In genomic region chr5:8991626-8992025, GRCm38 (mm10) we compare ENCODE assay signal across 22 mouse cellular contexts. TPM values are rescaled to one million over a fixed set of nuclear protein-coding genes. Genes with fewer than 3 reads are reported as not detected.
A peak's percentile ranks its signal among the peaks of the same experiment; 100 is the strongest.
DNase-seq lines count a peak whose midpoint lies in the region; TF ChIP-seq lines count a peak whose summit lies in the region.
"Had no signal": no experiment of that assay in that cellular context is flagged by ENCODE, and none has a peak within 500 bp of the region (broad histone marks: within the 10 kb centered on the region; RNA-seq: fewer than 3 reads in every experiment).

No protein-coding gene starts in this region.

- in situ Hi-C loops in ES-E14 (cut with MboI; ENCODE audit: low sequenced_read_pairs in 2 of 2, unreplicated experiment in 2 of 2) = no loop called here

- TF ChIP-seq CTCF in E14TG2a.4 (conservative IDR thresholded peaks at IDR 0.05; ENCODE audit: low read length) = no peak
- no peak for TF ChIP-seq CTCF in ES-Bruce4 (IDR thresholded peaks at IDR 0.05; ENCODE audit: low read depth, low read length)

- no peak for TF ChIP-seq POLR2A in ES-Bruce4 (IDR thresholded peaks at IDR 0.05; ENCODE audit: insufficient read depth, low read length)

- H3K27ac ChIP-seq in ES-Bruce4 (ENCODE audit: insufficient read depth, low read length) = no peak overlapping the region
- H3K27ac ChIP-seq in ES-E14 (ENCODE audit: insufficient read depth, low read depth, low read length, poor library complexity, severe bottlenecking) = no peak overlapping the region
- H3K27ac ChIP-seq: embryonic facial prominence, embryonic 13.5 days; embryonic facial prominence, embryonic 15.5 days; forebrain, embryonic 10.5 days; forebrain, embryonic 12.5 days had no signal

- no peak for TF ChIP-seq EP300 in ES-Bruce4 (IDR thresholded peaks at IDR 0.05; ENCODE audit: insufficient read depth, low read depth, low read length)

- peaks cover 35% of the 10 kb centered on the region for H3K36me3 ChIP-seq in E14TG2a.4 (ENCODE audit: insufficient read depth, low read length)
- H3K36me3 ChIP-seq in ES-Bruce4 (ENCODE audit: control insufficient read depth, insufficient read depth, low read length, poor library complexity, severe bottlenecking) = 0 out of 2 replicates have a peak, but pooled peaks cover 2% of the 10 kb centered on the region
- H3K36me3 ChIP-seq in ES-E14 (ENCODE audit: control insufficient read depth, insufficient read depth, low read length, poor library complexity, severe bottlenecking) = peaks cover 4% of the 10 kb centered on the region; the same call in 1 of the 2 replicates

- DNase-seq in ES-E14 (ENCODE audit: low read depth, low spot score) (peak; percentile 42), ZHBTc4 (ENCODE audit: low read depth, low spot score) (peak; percentile 83)
- DNase-seq in kidney, postnatal 10 days = no peak
- no peak for DNase-seq in thymus, postnatal 14 days
- DNase-seq in heart, postnatal 14 days = no peak
- DNase-seq: adrenal gland, adult 2 months; adrenal gland, postnatal 10 days; adrenal gland, postnatal 25 days; cerebellum, adult 11 months; cerebellum, adult 18-20 months; cerebellum, adult 8-10 months; cerebellum, adult 9-11 months; cerebellum, postnatal 14 days; cerebellum, postnatal 36 days; embryo, embryonic 11 days had no signal

- H3K4me1 ChIP-seq in E14TG2a.4 (replicated peaks; ENCODE audit: low read depth, low read length) = peaks cover 38% of the 10 kb centered on the region
- no peaks in the 10 kb centered on the region for H3K4me1 ChIP-seq in ES-Bruce4 (ENCODE audit: control insufficient read depth, insufficient read depth, low read length)
- H3K4me1 ChIP-seq in ES-E14 (ENCODE audit: control insufficient read depth in 2 of 2, insufficient read depth in 2 of 2, low read length in 2 of 2, poor library complexity in 1 of 2) = peaks cover 0 to 2% of the 10 kb centered on the region in 2 experiments; a peak in 2 of 4 replicates

- H3K27me3 ChIP-seq in E14TG2a.4 (ENCODE audit: insufficient read depth, low read length) (no peaks in the 10 kb centered on the region), ES-Bruce4 (ENCODE audit: control insufficient read depth, insufficient read depth, low read length, poor library complexity, severe bottlenecking) (no peaks in the 10 kb centered on the region)
- H3K27me3 ChIP-seq: embryonic facial prominence, embryonic 13.5 days; embryonic facial prominence, embryonic 15.5 days; forebrain, embryonic 12.5 days had no signal

- intact Hi-C loops in heart, postnatal 14 days (cut with DNase I) = loop anchor here (5.0 kb wide), 1 partner anchor 124 kb away; no protein-coding TSS in a partner anchor

- H3K9me3 ChIP-seq in E14TG2a.4 (ENCODE audit: low read length) (no peaks in the 10 kb centered on the region), ES-Bruce4 (replicated peaks; ENCODE audit: control insufficient read depth, insufficient read depth, low read length, poor library complexity, severe bottlenecking) (no peaks in the 10 kb centered on the region), ES-E14 (ENCODE audit: control insufficient read depth, insufficient read depth, low read depth, low read length) (no peaks in the 10 kb centered on the region)
- H3K9me3 ChIP-seq: embryonic facial prominence, embryonic 13.5 days; embryonic facial prominence, embryonic 15.5 days; forebrain, embryonic 10.5 days; forebrain, embryonic 12.5 days had no signal

- H3K4me3 ChIP-seq in E14TG2a.4 (replicated peaks; ENCODE audit: low read length) (peak overlapping the region; percentile 37; the same call in 1 of the 2 replicates), ES-Bruce4 (ENCODE audit: low read depth, low read length) (peak overlapping the region; percentile 17; the same call in 1 of the 2 replicates), ES-E14 (ENCODE audit: insufficient read depth in 1 of 2, low read depth in 1 of 2, low read length in 2 of 2, poor library complexity in 1 of 2, severe bottlenecking in 1 of 2) (peak overlapping the region in 1 of 2 experiments; percentile 37; a peak in 1 of 4 replicates)
- H3K4me3 ChIP-seq: embryonic facial prominence, embryonic 13.5 days; embryonic facial prominence, embryonic 15.5 days; erythroblast, embryonic 14.5 days; forebrain, embryonic 10.5 days; forebrain, embryonic 12.5 days had no signal

- no peak overlapping the region for H3K9ac ChIP-seq in ES-Bruce4 (ENCODE audit: low read depth, poor library complexity, severe bottlenecking)
- no peak overlapping the region for H3K9ac ChIP-seq in ES-E14 (ENCODE audit: insufficient read depth, low read depth, low read length, poor library complexity, severe bottlenecking)
- H3K9ac ChIP-seq: embryonic facial prominence, embryonic 13.5 days; embryonic facial prominence, embryonic 15.5 days; forebrain, embryonic 12.5 days had no signal

TF ChIP-seq in ES-E14, 5 proteins besides CTCF, POLR2A, EP300 and RAD21:
- no peak for TF ChIP-seq MAFK (IDR thresholded peaks at IDR 0.05; ENCODE audit: insufficient read depth, low read depth, low read length)
- TF ChIP-seq HCFC1 (IDR thresholded peaks at IDR 0.05; ENCODE audit: borderline replicate concordance, insufficient read depth, low read length) = no peak
- TF ChIP-seq CHD2 (IDR thresholded peaks at IDR 0.05; ENCODE audit: low read depth, low read length) = no peak
- no peak for TF ChIP-seq ZC3H11A (IDR thresholded peaks at IDR 0.05; ENCODE audit: borderline replicate concordance, low read depth, low read length)
- TF ChIP-seq ZNF384 (IDR thresholded peaks at IDR 0.05; ENCODE audit: low read depth, low read length) = no peak

RNA-seq across cellular contexts. Expression of gene Crot, which starts 5.5 kb away (rescaled TPM):
- polyA plus RNA-seq in ES-Bruce4 (2011; ENCODE audit: insufficient read depth, insufficient read length, low read depth, missing spikeins) = 32.0 and 34.8 TPM in 2 replicates
- 10.8 and 14.4 TPM in 2 replicates for total RNA-seq in ES-E14 (2012; rRNA removed)
- total RNA-seq in heart, postnatal 14 days (2021) = 10 to 100 TPM; 24.9 to 25.2 TPM

Comparison
In these comparisons a context has a peak if more than half of its experiments do, and no peak if none do; other contexts are left out.
1. DNase-seq: peak in ES-E14 (single experiment) and ZHBTc4 (single experiment); none in kidney, postnatal 10 days (single experiment), thymus, postnatal 14 days (single experiment) and heart, postnatal 14 days (0 of 2).